Mouse (Mus musculus) cerebellum, adult 2 months (tissue): Measurements from ENCODE around the gene Cd47. TPM values are rescaled to one million over a fixed set of nuclear protein-coding genes. Genes with fewer than 3 reads are reported as not detected.

Experiments
- DNase-seq, 2 experiments: peaks; one replicate each; pipeline ENCODE4 v3.0.0; 2021
- H3K27ac ChIP-seq: fragments of 200-500 bp; 2 replicates; pipeline ENCODE4 v1.5.1; 2012; ENCODE audit warnings: low read length, control low read depth, inconsistent platforms; ENCODE audit not compliant: insufficient read depth
- H3K27me3 ChIP-seq: fragments of 200-500 bp; 2 replicates; pipeline ENCODE4 v1.6.1; 2012; ENCODE audit warnings: inconsistent platforms, mild to moderate bottlenecking, low read length, moderate library complexity; ENCODE audit not compliant: control insufficient read depth, insufficient read depth
- H3K4me1 ChIP-seq: fragments of 200-500 bp; 2 replicates; pipeline ENCODE4 v1.6.1; 2011; ENCODE audit warnings: low read length; ENCODE audit not compliant: control insufficient read depth, insufficient read depth
- H3K4me3 ChIP-seq: fragments of 200-500 bp; replicated peaks from 2 replicates; pipeline ENCODE3; 2011; ENCODE audit warnings: mild to moderate bottlenecking, low read depth, low read length, control low read depth; ENCODE audit not compliant: insufficient read depth
- CTCF ChIP-seq: fragments of 200-500 bp; IDR thresholded peaks from 2 replicates; pipeline ENCODE4 v1.5.1; 2011; ENCODE audit warnings: low read depth, mild to moderate bottlenecking, control low read depth, low read length, moderate library complexity, borderline replicate concordance; ENCODE audit not compliant: insufficient read depth
- POLR2A ChIP-seq: fragments of 200-500 bp; IDR thresholded peaks from 2 replicates; pipeline ENCODE4 v1.6.1; 2011; ENCODE audit warnings: low read length, control low read depth, borderline replicate concordance; ENCODE audit not compliant: insufficient read depth
- WGBS: fragments of 180-500 bp; shearing (Covaris S2); methylation state at CpG from one replicate; pipeline ENCODE4 v1.1.7; 2018; 5-methylcytosine and 5-hydroxymethylcytosine counted together
- polyA plus RNA-seq: library from polyadenylated mRNA; depleted of rRNA; stranded (reverse); fragments of >200 nt; gene quantifications from 2 replicates; pipeline ENCODE4 v1.2.3, GENCODE M21; 2012

Gene Cd47
- polyA plus RNA-seq, 1 experiment = 123 TPM

GRCm38 (mm10) chr16:49770320-49771189 lies 29.8 kb upstream of the Cd47 start:
- Histone ChIP-seq H3K4me3 (no peak overlapping the region), H3K27me3 (no peaks in the 10 kb centered on the region), H3K27ac (no peak overlapping the region), H3K4me1 (peaks cover 5% of the 10 kb centered on the region; the same call in 1 of the 2 replicates)
- TF ChIP-seq POLR2A (no peak), CTCF (no peak)
- WGBS = 95% methylated on average over 12 of the region's 12 CpGs
- no peak for DNase-seq

- TF ChIP-seq POLR2A (no peak), CTCF (no peak)
- no peak for DNase-seq
- Histone ChIP-seq H3K4me3 (no peak overlapping the region), H3K4me1 (peaks cover 5% of the 10 kb centered on the region; the same call in 1 of the 2 replicates), H3K27ac (no peak overlapping the region), H3K27me3 (no peaks in the 10 kb centered on the region)
- 86% methylated on average over 7 of the region's 7 CpGs for WGBS
These were observed 28.5 kb upstream of the Cd47 start for GRCm38 (mm10) chr16:49771609-49772396.

- Histone ChIP-seq H3K4me3 (no peak overlapping the region), H3K27ac (no peak overlapping the region), H3K4me1 (peaks cover 5% of the 10 kb centered on the region; the same call in 1 of the 2 replicates), H3K27me3 (no peaks in the 10 kb centered on the region)
- DNase-seq = no peak
- TF ChIP-seq POLR2A (no peak), CTCF (no peak)
- 65% methylated on average over 1 of the region's 1 CpGs for WGBS
These were observed 27.8 kb upstream of the Cd47 start for GRCm38 (mm10) chr16:49772576-49772975.

GRCm38 (mm10) chr16:49773068-49773467 lies 27.3 kb upstream of the Cd47 start:
- peaks cover 5% of the 10 kb centered on the region; the same call in 1 of the 2 replicates for H3K4me1 ChIP-seq
- TF ChIP-seq CTCF (no peak), POLR2A (no peak)
- H3K4me3 ChIP-seq = no peak overlapping the region
- no peak overlapping the region for H3K27ac ChIP-seq
- no peak for DNase-seq
- WGBS = 96% methylated on average over 1 of the region's 1 CpGs
- H3K27me3 ChIP-seq = no peaks in the 10 kb centered on the region

GRCm38 (mm10) chr16:49774059-49775001 lies 26.0 kb upstream of the Cd47 start:
- no peak for DNase-seq
- H3K27me3 ChIP-seq = no peaks in the 10 kb centered on the region
- TF ChIP-seq CTCF (no peak), POLR2A (no peak)
- H3K4me1 ChIP-seq = peaks cover 5% of the 10 kb centered on the region; the same call in 1 of the 2 replicates
- H3K4me3 ChIP-seq = no peak overlapping the region
- WGBS = 94% methylated on average over 18 of the region's 18 CpGs
- no peak overlapping the region for H3K27ac ChIP-seq

GRCm38 (mm10) chr16:49775002-49775966 lies 25.0 kb upstream of the Cd47 start:
- H3K27ac ChIP-seq = no peak overlapping the region
- H3K4me3 ChIP-seq = peak overlapping the region; percentile 24
- WGBS = 42% methylated on average over 22 of the region's 22 CpGs
- TF ChIP-seq POLR2A (no peak), CTCF (no peak)
- H3K27me3 ChIP-seq = no peaks in the 10 kb centered on the region
- H3K4me1 ChIP-seq = peaks cover 5% of the 10 kb centered on the region; the same call in 1 of the 2 replicates
- DNase-seq = peak; percentile 47 to 60
